Mouse (Mus musculus) small intestine, adult 2 months (tissue): Measurements from ENCODE around the gene Unc5a. TPM values are rescaled to one million over a fixed set of nuclear protein-coding genes. Genes with fewer than 3 reads are reported as not detected.

Experiments
- H3K27ac ChIP-seq: fragments of 200-500 bp; 2 replicates; pipeline ENCODE4 v1.5.1; 2012; ENCODE audit warnings: low read depth, low read length, control low read depth, inconsistent platforms; ENCODE audit not compliant: insufficient read depth
- H3K27me3 ChIP-seq: fragments of 200-500 bp; 2 replicates; pipeline ENCODE4 v1.6.1; 2012; ENCODE audit warnings: mild to moderate bottlenecking, moderate library complexity, low read length, inconsistent platforms; ENCODE audit not compliant: control insufficient read depth, insufficient read depth
- H3K36me3 ChIP-seq: fragments of 200-500 bp; 2 replicates; pipeline ENCODE4 v1.6.1; 2012; ENCODE audit warnings: mild to moderate bottlenecking, low read length, control low read depth, inconsistent platforms; ENCODE audit not compliant: control insufficient read depth, insufficient read depth
- H3K4me1 ChIP-seq: fragments of 200-500 bp; 2 replicates; pipeline ENCODE4 v1.6.1; 2012; ENCODE audit warnings: low read length, inconsistent platforms, mixed read lengths; ENCODE audit not compliant: control insufficient read depth, insufficient read depth, insufficient read length
- H3K4me3 ChIP-seq: fragments of 200-500 bp; 2 replicates; pipeline ENCODE4 v1.5.1; 2012; ENCODE audit warnings: low read depth, mild to moderate bottlenecking, control low read depth, inconsistent platforms, low read length, moderate library complexity
- CTCF ChIP-seq: fragments of 200-500 bp; IDR thresholded peaks from 2 replicates; pipeline ENCODE4 v1.5.1; 2012; ENCODE audit warnings: low read depth, mild to moderate bottlenecking, control low read depth, inconsistent platforms, low read length, moderate library complexity, mixed read lengths; ENCODE audit not compliant: insufficient replicate concordance, insufficient read length; ENCODE audit errors: extremely low read depth
- POLR2A ChIP-seq: fragments of 200-500 bp; IDR thresholded peaks from 2 replicates; pipeline ENCODE4 v1.6.1; 2012; ENCODE audit warnings: low read depth, mild to moderate bottlenecking, control low read depth, inconsistent platforms, low read length, moderate library complexity
- WGBS: fragments of 180-500 bp; shearing (Covaris S2); methylation state at CpG from one replicate; pipeline ENCODE4 v1.1.7; 2018; 5-methylcytosine and 5-hydroxymethylcytosine counted together
- polyA plus RNA-seq: library from polyadenylated mRNA; depleted of rRNA; stranded (reverse); fragments of >200 nt; gene quantifications from 2 replicates; pipeline ENCODE4 v1.2.3, GENCODE M21; 2012; rRNA removed

The Unc5a gene
- polyA plus RNA-seq, result 4.4 and 5.1 TPM in 2 replicates

- H3K4me1 ChIP-seq, result no peaks in the 10 kb centered on the region; the same call in 1 of the 2 replicates
- TF ChIP-seq POLR2A (no peak), CTCF (no peak)
- peak within 1 kb of the TSS; percentile 68 for H3K4me3 ChIP-seq
- peaks cover 22% of the 10 kb centered on the region for H3K27me3 ChIP-seq
- no peaks in the 10 kb centered on the region for H3K36me3 ChIP-seq
- 1% methylated on average over 82 of the region's 91 CpGs for WGBS
- H3K27ac ChIP-seq, result no peak within 1 kb of the TSS
Observed at GRCm38 (mm10) chr13:54948531-54949493, at the start of gene Unc5a. Gene Unc5a (plus strand): TSS chr13:54949411.

- Histone ChIP-seq H3K4me1 (no peaks in the 10 kb centered on the region), H3K27me3 (peaks cover 11% of the 10 kb centered on the region), H3K4me3 (no peak overlapping the region), H3K27ac (no peak overlapping the region), H3K36me3 (no peaks in the 10 kb centered on the region)
- WGBS, result 4% methylated on average over 17 of the region's 17 CpGs
- no peak for TF ChIP-seq POLR2A
- no peak for TF ChIP-seq CTCF
Observed at GRCm38 (mm10) chr13:54912053-54912452, 37.2 kb upstream of the Unc5a start.

DNA sequence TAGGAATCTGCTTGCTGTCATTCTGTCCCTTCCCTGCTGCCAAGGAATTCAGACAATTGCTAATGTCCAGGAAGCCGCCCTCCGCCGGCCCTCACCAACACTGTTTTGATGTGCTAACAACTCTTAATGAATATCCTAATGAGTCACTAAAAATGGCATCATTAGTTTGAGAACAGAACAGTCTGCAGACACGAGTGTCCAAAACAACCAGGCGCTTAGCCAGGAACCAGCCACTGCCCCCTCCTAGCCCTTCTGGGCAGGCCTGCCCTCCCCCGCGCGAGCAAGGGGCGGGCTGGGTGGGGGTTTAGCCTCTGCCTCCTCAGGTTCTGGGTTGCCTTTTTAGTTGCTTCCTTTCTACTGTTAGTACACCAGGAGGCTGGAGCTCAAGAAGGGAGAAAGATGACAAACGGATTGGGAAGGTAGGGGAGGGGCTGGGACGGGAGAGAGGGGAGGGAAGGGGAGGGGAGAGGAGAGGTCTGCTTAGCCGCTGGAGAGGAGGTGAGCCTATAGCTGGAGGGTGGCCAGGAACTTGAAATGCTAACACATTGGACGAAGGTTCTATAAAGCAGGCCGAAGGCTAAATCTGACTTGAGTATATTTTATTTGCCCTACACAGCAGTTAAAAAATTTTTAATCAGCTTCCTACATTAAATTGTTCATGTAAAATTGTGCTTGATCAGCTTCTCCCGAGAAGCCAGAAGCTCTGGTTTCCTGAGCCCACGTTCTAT is 36.2 kb upstream of the Unc5a start:
- H3K27ac ChIP-seq, result no peak overlapping the region
- H3K27me3 ChIP-seq, result peaks cover 8% of the 10 kb centered on the region
- H3K4me3 ChIP-seq, result no peak overlapping the region
- H3K4me1 ChIP-seq, result no peaks in the 10 kb centered on the region
- H3K36me3 ChIP-seq, result no peaks in the 10 kb centered on the region
- TF ChIP-seq POLR2A, result no peak
- 20% methylated on average over 16 of the region's 16 CpGs for WGBS

DNA sequence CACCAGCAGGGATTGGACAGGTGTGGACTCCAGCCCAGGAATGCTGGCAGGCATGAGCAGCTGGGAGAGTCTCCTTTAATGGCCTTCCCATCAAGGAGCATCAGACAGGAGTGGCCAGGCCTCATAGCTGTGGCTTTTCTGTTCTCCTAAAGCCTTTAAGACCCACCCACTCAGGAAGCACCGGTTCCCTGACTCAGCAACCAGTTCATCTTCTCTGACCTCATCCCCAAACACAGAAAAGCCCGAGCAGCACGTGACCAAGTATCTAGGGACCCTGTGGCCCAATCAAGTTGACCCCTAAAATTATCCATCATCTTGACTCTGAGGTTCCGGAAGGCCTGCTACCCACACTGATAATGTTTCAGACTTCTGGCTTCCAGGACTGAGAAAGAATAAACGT is 32.6 kb upstream of the Unc5a start:
- H3K4me1 ChIP-seq, result no peaks in the 10 kb centered on the region
- TF ChIP-seq POLR2A (no peak), CTCF (no peak)
- H3K36me3 ChIP-seq, result no peaks in the 10 kb centered on the region
- H3K27me3 ChIP-seq, result peaks cover 8% of the 10 kb centered on the region
- H3K4me3 ChIP-seq, result no peak overlapping the region
- no peak overlapping the region for H3K27ac ChIP-seq
- 64% methylated on average over 5 of the region's 5 CpGs for WGBS

DNA sequence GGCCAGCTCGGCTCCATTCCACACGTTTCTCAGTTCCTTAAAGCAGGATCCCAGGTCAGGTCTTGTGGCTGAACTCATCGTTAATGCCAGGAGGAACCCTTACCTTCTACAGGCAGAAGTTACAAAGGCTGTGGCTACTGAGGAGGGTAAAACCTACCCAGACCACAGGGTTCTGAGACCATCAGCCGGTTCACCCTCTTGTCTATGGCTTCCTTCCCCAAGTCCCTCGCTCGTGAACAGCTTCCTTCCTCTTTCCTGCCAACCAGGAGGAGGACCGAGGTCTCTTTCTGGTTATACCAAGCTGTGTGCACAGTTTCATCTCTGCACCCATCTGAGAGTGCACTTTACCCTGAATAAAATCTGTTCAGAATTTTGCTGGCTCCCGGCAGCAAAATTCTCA is 30.3 kb upstream of the Unc5a start:
- TF ChIP-seq POLR2A, result no peak
- no peak for TF ChIP-seq CTCF
- no peaks in the 10 kb centered on the region for H3K27me3 ChIP-seq
- WGBS, result 53% methylated on average over 8 of the region's 8 CpGs
- no peak overlapping the region for H3K27ac ChIP-seq
- no peaks in the 10 kb centered on the region for H3K4me1 ChIP-seq
- H3K4me3 ChIP-seq, result no peak overlapping the region
- H3K36me3 ChIP-seq, result no peaks in the 10 kb centered on the region

GRCm38 (mm10) chr13:54919666-54920065 is 29.5 kb upstream of the Unc5a start:
- Histone ChIP-seq H3K27ac (no peak overlapping the region), H3K36me3 (no peaks in the 10 kb centered on the region), H3K4me3 (no peak overlapping the region), H3K4me1 (no peaks in the 10 kb centered on the region), H3K27me3 (no peaks in the 10 kb centered on the region)
- WGBS, result 30% methylated on average over 5 of the region's 5 CpGs
- no peak for TF ChIP-seq POLR2A
- no peak for TF ChIP-seq CTCF

- no peak for TF ChIP-seq POLR2A
- TF ChIP-seq CTCF, result no peak
- no peaks in the 10 kb centered on the region for H3K27me3 ChIP-seq
- WGBS, result 78% methylated on average over 9 of the region's 9 CpGs
- no peak overlapping the region for H3K27ac ChIP-seq
- H3K4me1 ChIP-seq, result no peaks in the 10 kb centered on the region
- H3K36me3 ChIP-seq, result no peaks in the 10 kb centered on the region
- H3K4me3 ChIP-seq, result no peak overlapping the region
Observed at GRCm38 (mm10) chr13:54921700-54922099, 27.5 kb upstream of the Unc5a start.

DNA sequence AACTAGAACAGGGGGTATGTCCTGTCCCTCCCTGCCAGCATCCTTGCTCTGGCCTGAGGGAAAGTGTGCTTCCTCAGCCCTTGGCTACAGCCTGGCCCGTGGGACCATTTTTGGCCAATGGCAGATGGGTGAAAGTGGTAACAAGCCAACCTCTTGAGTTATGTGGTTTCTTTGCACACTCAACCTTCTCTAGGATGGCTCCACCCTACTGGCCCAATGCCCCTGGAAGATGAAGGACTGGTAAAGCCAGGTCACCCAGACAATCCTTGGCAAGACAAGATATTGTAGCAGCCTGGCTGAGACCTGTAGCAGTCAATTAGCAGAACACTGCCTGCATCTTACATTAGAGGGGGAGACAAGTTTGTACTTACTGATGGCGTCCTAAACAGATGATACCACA is 25.5 kb upstream of the Unc5a start:
- Histone ChIP-seq H3K4me3 (no peak overlapping the region), H3K36me3 (no peaks in the 10 kb centered on the region), H3K4me1 (no peaks in the 10 kb centered on the region), H3K27me3 (no peaks in the 10 kb centered on the region), H3K27ac (no peak overlapping the region)
- WGBS, result 85% methylated on average over 2 of the region's 2 CpGs
- TF ChIP-seq POLR2A (no peak), CTCF (no peak)
